Mouse (Mus musculus) stomach, embryonic 16.5 days (tissue): Measurements from ENCODE around the gene Spdye4b. TPM values are rescaled to one million over a fixed set of nuclear protein-coding genes. Genes with fewer than 3 reads are reported as not detected.
"Not testable (repeated sequence)": the region's sequence is repeated elsewhere in the genome, so short reads cannot be mapped to it uniquely, and the experiment has no call there.

Experiments used
- ATAC-seq: fragments of 200-750 bp; cut with Nextera tagmentation; 2 replicates; pipeline ENCODE4 v1.8.0; 2017; ENCODE audit warnings: moderate number of reproducible peaks, moderate TSS enrichment; ENCODE audit not compliant: insufficient read depth, low FRiP score
- H3K27ac ChIP-seq: fragments of 300-500 bp; sonication (generic); 2 replicates; pipeline ENCODE4 v1.5.1; 2014; ENCODE audit warnings: low read length
- H3K27me3 ChIP-seq: fragments of 300-500 bp; sonication (generic); 2 replicates; pipeline ENCODE4 v1.6.1; 2014; ENCODE audit warnings: low read length, control low read depth, mixed read lengths; ENCODE audit not compliant: control insufficient read depth, insufficient read depth
- H3K36me3 ChIP-seq: fragments of 300-500 bp; sonication (generic); 2 replicates; pipeline ENCODE4 v1.6.1; 2014; ENCODE audit warnings: low read length; ENCODE audit not compliant: control insufficient read depth, insufficient read depth
- H3K4me1 ChIP-seq: fragments of 300-500 bp; sonication (generic); 2 replicates; pipeline ENCODE4 v1.6.1; 2014; ENCODE audit warnings: low read length, control low read depth, mixed read lengths; ENCODE audit not compliant: control insufficient read depth, insufficient read depth
- H3K4me2 ChIP-seq: fragments of 300-500 bp; sonication (generic); 2 replicates; pipeline ENCODE4 v1.6.1; 2014; ENCODE audit warnings: low read depth, low read length, mixed read lengths
- H3K4me3 ChIP-seq: fragments of 300-500 bp; sonication (generic); replicated peaks from 2 replicates; pipeline ENCODE4 v1.5.1; 2014; ENCODE audit warnings: mild to moderate bottlenecking, low read length
- H3K9ac ChIP-seq: fragments of 300-500 bp; sonication (generic); 2 replicates; pipeline ENCODE4 v1.6.1; 2014; ENCODE audit warnings: low read length
- H3K9me3 ChIP-seq: fragments of 300-500 bp; sonication (generic); replicated peaks from 2 replicates; pipeline ENCODE4 v1.6.1; 2016; ENCODE audit warnings: low read length, control low read depth; ENCODE audit not compliant: control insufficient read depth
- WGBS: fragments of 180-500 bp; shearing (Covaris S2); extraction: QIAGEN DNeasy Blood & Tissue Kit; methylation state at CpG from one replicate; pipeline ENCODE4 v1.1.7; 2014; 5-methylcytosine and 5-hydroxymethylcytosine counted together
- polyA plus RNA-seq: library from polyadenylated mRNA; unstranded; fragments of >200 nt; fragmentation: Nextera tagmentation; extraction: Ambion mirVana; gene quantifications from 2 replicates; pipeline ENCODE4 v1.2.1, GENCODE M21; 2015

Gene Spdye4b
- polyA plus RNA-seq = not detected in 2 replicates

DNA sequence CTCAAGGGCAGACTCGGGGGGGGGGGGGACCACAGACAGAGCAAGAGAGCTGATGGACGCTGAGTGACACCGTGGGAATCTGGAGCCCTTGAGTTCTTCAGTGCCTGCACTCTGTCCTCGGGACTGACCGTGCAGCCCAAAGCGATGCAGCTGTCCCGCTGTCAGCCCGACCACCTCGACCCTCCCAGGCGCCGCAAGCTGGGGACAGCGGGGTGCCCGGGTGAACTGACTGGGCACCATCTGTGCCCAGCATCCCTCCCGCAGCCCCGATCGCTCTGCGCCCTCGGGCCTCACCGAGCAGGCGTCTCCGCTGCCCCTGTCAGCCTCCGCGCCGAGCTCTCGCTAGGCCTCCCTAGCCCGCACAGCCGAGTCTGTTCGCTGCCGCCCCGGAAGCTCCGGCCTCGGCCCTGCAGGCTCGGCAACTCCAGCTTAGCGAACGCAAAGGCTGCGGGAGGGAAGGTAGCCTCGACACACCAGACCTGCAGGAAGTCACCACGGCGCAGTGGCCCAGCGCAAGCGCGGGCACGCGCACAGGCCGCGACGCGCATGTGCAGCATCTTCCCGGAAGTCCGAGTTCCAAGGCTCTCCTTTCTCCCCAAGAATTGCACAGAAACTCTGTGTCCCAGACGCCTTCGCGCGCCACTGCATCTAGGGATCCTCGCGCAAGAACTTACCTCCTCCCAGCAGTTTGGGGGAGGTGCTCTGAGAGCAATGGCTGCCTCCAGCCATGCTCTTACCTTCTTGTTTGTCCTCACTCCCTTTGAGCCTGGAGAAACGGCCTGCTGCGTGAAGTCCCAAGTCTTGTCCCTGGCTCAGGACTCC, at the start of gene Spdye4b, which contains the start of gene Rbak:
Gene Spdye4b, plus strand, starts transcription at position 763 of the 822 bp plus-strand sequence.
Gene Rbak, minus strand, starts transcription at position 521 of the 822 bp plus-strand sequence.
- H3K4me2 ChIP-seq = peak within 1 kb of the TSS; percentile 69
- peak within 1 kb of the TSS; percentile 76 for H3K4me3 ChIP-seq
- H3K9me3 ChIP-seq = 0 out of 2 replicates have a peak, but pooled peaks cover 4% of the 10 kb centered on the region
- H3K27me3 ChIP-seq = no peaks in the 10 kb centered on the region
- peak within 1 kb of the TSS; percentile 94 for H3K9ac ChIP-seq
- peaks cover 17% of the 10 kb centered on the region for H3K36me3 ChIP-seq
- ATAC-seq = peak; percentile 98
- WGBS = under 1% methylated on average over 58 of the region's 58 CpGs
- peaks cover 10% of the 10 kb centered on the region for H3K4me1 ChIP-seq
- H3K27ac ChIP-seq = peak within 1 kb of the TSS; percentile 78

- no peaks in the 10 kb centered on the region for H3K27me3 ChIP-seq
- H3K27ac ChIP-seq = no peak overlapping the region
- no peak overlapping the region for H3K9ac ChIP-seq
- 58% methylated on average over 13 of the region's 13 CpGs for WGBS
- no peaks in the 10 kb centered on the region for H3K4me1 ChIP-seq
- no peak overlapping the region for H3K4me2 ChIP-seq
- H3K4me3 ChIP-seq = no peak overlapping the region
- no peak for ATAC-seq
- H3K36me3 ChIP-seq = no peaks in the 10 kb centered on the region
- H3K9me3 ChIP-seq = peaks cover 4% of the 10 kb centered on the region; the same call in 1 of the 2 replicates
Measured at GRCm38 (mm10) chr5:143132935-143133514, 47.8 kb upstream of the Spdye4b start.

- H3K4me3 ChIP-seq, H3K9me3 ChIP-seq, H3K36me3 ChIP-seq, H3K4me1 ChIP-seq, H3K4me2 ChIP-seq, H3K27ac ChIP-seq, ATAC-seq, H3K9ac ChIP-seq, H3K27me3 ChIP-seq: not testable (repeated sequence)
- 82% methylated on average over 3 of the region's 6 CpGs for WGBS
Measured at GRCm38 (mm10) chr5:143134216-143135010, 46.4 kb upstream of the Spdye4b start.

- 86% methylated on average over 7 of the region's 7 CpGs for WGBS
- no peak overlapping the region for H3K4me2 ChIP-seq
- no peaks in the 10 kb centered on the region for H3K4me1 ChIP-seq
- ATAC-seq = no peak
- H3K27me3 ChIP-seq = no peaks in the 10 kb centered on the region
- no peak overlapping the region for H3K4me3 ChIP-seq
- H3K27ac ChIP-seq = no peak overlapping the region
- H3K36me3 ChIP-seq = no peaks in the 10 kb centered on the region
- no peak overlapping the region for H3K9ac ChIP-seq
- H3K9me3 ChIP-seq = no peaks in the 10 kb centered on the region
Measured at GRCm38 (mm10) chr5:143135042-143135441, 45.8 kb upstream of the Spdye4b start.

- H3K9ac ChIP-seq = no peak overlapping the region
- no peak overlapping the region for H3K27ac ChIP-seq
- no peak overlapping the region for H3K4me2 ChIP-seq
- H3K4me1 ChIP-seq = no peaks in the 10 kb centered on the region
- WGBS = 85% methylated on average over 13 of the region's 13 CpGs
- no peaks in the 10 kb centered on the region for H3K36me3 ChIP-seq
- no peak overlapping the region for H3K4me3 ChIP-seq
- ATAC-seq = no peak
- no peaks in the 10 kb centered on the region for H3K9me3 ChIP-seq
- no peaks in the 10 kb centered on the region for H3K27me3 ChIP-seq
Measured at GRCm38 (mm10) chr5:143137580-143137979, 43.2 kb upstream of the Spdye4b start.

DNA sequence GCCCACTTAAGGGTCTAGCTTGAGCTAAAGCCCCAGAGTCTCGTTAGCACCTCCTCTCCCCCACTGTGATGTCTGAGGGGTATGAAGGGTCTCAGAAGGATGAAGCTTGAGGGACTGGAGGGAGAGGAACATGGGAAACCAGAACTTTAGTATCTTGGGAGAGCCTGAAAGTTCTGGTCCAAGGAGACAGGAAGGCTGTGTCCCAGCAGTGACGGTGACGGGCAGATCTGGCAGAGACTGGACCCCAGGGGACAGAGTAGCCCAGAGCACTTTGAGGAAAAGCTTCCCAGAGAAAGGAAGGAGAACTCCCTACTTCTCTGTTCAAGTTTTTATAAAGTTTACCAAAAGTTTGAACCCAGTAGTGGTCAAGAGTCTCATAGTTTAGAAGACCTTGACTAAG, 33.3 kb upstream of the Spdye4b start, which contains the start of gene Olfr718-ps1:
Gene Olfr718-ps1, minus strand, starts transcription at position 101 of the 400 bp plus-strand sequence.
- Histone ChIP-seq H3K9me3 (no peaks in the 10 kb centered on the region; the same call in 1 of the 2 replicates), H3K4me3 (no peak within 1 kb of the TSS), H3K36me3 (no peaks in the 10 kb centered on the region), H3K27me3 (no peaks in the 10 kb centered on the region), H3K4me2 (no peak within 1 kb of the TSS), H3K9ac (no peak within 1 kb of the TSS), H3K27ac (no peak within 1 kb of the TSS), H3K4me1 (no peaks in the 10 kb centered on the region)
- no peak for ATAC-seq
- WGBS = 77% methylated on average over 3 of the region's 3 CpGs

DNA sequence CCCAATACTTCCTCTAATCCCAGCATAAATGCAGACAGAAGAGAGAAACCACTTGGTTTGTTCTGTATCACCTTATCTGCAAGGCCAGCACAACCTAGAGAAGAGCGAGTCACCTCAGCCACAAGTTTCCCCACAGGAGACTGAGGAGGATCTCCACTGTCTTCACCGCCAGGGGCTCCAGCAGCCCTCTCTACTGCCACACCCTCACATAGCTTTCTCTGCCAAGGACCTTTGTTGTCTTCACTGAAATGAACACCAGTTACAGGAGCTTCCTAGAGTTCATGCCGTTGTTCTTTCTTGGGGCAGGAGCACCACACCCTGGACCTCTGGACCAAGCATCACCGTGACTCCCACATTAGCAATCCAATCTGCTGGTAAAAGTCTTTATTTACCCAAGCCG, 32.2 kb upstream of the Spdye4b start:
- Histone ChIP-seq H3K9me3 (no peaks in the 10 kb centered on the region; the same call in 1 of the 2 replicates), H3K4me3 (no peak overlapping the region), H3K4me2 (no peak overlapping the region), H3K9ac (no peak overlapping the region), H3K27ac (no peak overlapping the region), H3K27me3 (no peaks in the 10 kb centered on the region), H3K36me3 (no peaks in the 10 kb centered on the region), H3K4me1 (no peaks in the 10 kb centered on the region)
- no peak for ATAC-seq
- 78% methylated on average over 5 of the region's 5 CpGs for WGBS

DNA sequence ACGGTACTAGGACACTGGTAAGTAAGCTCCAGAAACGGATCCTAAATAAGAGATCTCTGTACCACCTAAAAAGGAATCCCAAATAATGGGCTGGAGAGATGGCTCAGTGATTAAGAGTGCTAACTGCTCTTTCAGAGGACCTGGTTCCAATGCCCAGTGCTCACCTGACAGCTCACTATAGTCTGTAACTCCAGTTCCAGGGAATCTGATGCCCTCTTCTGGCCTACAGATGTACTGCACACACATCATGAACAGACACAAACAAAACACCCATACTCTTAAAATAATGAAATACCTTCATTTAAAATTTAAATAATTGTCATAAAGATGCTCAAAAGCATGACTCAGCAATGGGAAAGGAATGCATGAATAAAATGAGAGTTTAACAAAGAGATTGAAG, 31.3 kb upstream of the Spdye4b start:
- H3K9me3 ChIP-seq = no peaks in the 10 kb centered on the region; the same call in 1 of the 2 replicates
- H3K36me3 ChIP-seq = no peaks in the 10 kb centered on the region
- H3K4me3 ChIP-seq = no peak overlapping the region
- no peaks in the 10 kb centered on the region for H3K4me1 ChIP-seq
- 87% methylated on average over 2 of the region's 2 CpGs for WGBS
- no peak overlapping the region for H3K4me2 ChIP-seq
- ATAC-seq = no peak
- H3K27ac ChIP-seq = no peak overlapping the region
- H3K9ac ChIP-seq = no peak overlapping the region
- no peaks in the 10 kb centered on the region for H3K27me3 ChIP-seq
